Mouse (Mus musculus): ENCODE measurements around the gene Kars. TPM values are rescaled to one million over a fixed set of nuclear protein-coding genes. Genes with fewer than 3 reads are reported as not detected.

The Kars gene
- polyA plus RNA-seq (2015; fragmentation: Illumina TruSeq; extraction: RNeasy Lipid Tissue Mini Kit (QIAGEN cat#74804); ENCODE audit: low read depth, low replicate concordance): 76.7 TPM

DNA sequence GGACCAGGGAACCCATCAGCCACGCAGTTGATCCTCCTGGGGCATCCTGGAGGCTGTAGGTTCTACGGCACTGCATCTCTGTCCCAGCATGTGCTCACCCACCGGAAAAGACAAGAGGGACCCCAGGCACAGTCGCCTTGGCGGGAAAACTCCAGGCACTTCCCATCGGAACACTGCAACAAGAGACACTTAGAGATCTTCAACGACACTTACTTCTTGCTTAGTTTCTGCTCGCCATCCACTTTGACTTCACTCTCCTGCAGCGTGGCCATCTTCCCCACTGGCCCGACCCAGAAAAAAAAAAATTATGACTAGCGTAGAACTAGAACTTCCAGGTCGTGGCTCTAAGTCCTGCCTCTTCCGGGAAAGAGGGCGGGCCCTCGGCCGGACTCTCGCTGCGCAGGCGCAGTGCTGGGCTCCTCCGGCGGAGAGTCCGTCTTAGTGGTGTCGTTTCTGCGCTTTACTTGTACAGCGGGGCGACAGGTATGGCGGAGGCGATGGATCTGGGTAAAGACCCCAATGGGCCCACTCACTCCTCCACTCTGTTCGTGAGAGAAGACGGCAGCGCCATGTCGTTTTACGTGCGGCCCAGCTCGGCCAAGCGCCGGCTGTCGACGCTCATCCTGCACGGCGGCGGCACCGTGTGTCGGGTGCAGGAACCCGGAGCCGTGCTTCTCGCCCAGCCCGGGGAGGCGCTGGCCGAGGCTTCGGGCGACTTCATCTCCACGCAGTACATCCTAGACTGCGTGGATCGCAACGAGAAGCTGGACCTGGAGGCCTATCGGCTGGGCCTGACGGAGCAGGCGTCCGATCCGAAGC is at the start of gene Kars, which contains the start of gene Terf2ip:
Gene Kars, minus strand, starts transcription at position 327 of the 819 bp plus-strand sequence.
Gene Terf2ip, plus strand, starts transcription at position 402 of the 819 bp plus-strand sequence.

GRCm38 (mm10) chr8:112014936-112015335 is 3.8 kb upstream of the Kars start, which contains the start of gene Gm6793:
Gm6793 (minus strand) TSS chr8:112015036.

DNA sequence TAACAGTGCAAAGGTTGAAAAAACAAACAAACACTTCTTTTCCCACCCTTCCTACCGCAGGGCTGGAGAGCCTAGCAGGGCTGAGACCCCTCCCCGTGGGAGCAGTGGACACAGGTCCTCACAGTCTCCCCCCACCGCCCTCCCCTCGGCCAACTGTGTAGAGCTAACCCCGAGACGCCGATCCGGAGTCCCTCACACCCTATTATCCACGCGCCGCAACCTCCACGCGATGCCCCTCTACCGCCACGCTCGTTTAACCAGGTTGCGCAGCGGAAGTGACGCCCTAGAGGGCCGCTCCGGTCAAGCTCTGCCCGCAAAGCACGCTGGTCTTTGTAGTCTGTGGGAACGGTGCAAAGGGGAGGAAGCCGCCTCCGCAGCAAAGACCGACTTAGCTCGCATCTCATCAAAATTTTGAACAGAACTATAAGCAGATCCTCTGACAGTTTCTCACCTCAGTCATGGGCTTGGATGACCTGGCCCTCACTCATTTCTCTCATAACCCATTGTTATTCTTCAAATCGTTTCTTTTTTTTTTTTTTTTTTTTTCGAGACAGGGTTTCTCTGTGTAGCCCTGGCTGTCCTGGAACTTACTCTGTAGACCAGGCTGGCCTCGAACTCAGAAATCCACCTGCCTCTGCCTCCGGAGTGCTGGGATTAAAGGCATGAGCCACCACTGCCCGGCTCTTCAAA is 19.0 kb downstream of the Kars start, which contains the start of gene Adat1:
Gene Adat1, minus strand, starts transcription at position 290 of the 690 bp plus-strand sequence.

Other genes with a start within 250 kb of the Kars start
- gene Cfdp1, start 157.0 kb downstream of the Kars start, polyA plus RNA-seq (2015; fragmentation: Illumina TruSeq; extraction: RNeasy Lipid Tissue Mini Kit (QIAGEN cat#74804); ENCODE audit: low read depth, low replicate concordance): 146 TPM
- gene Tmem170, start 134.6 kb downstream of the Kars start, polyA plus RNA-seq (2015; fragmentation: Illumina TruSeq; extraction: RNeasy Lipid Tissue Mini Kit (QIAGEN cat#74804); ENCODE audit: low read depth, low replicate concordance): 3.3 TPM
- 1.6 TPM for gene Chst5, start 100.9 kb downstream of the Kars start, polyA plus RNA-seq (2015; fragmentation: Illumina TruSeq; extraction: RNeasy Lipid Tissue Mini Kit (QIAGEN cat#74804); ENCODE audit: low read depth, low replicate concordance)
- 10.3 TPM for gene Tmem231, start 77.4 kb downstream of the Kars start, polyA plus RNA-seq (2015; fragmentation: Illumina TruSeq; extraction: RNeasy Lipid Tissue Mini Kit (QIAGEN cat#74804); ENCODE audit: low read depth, low replicate concordance)
- 428 TPM for gene Gabarapl2, start 70.6 kb downstream of the Kars start, polyA plus RNA-seq (2015; fragmentation: Illumina TruSeq; extraction: RNeasy Lipid Tissue Mini Kit (QIAGEN cat#74804); ENCODE audit: low read depth, low replicate concordance)
- gene Adat1, start 19.0 kb downstream of the Kars start, polyA plus RNA-seq (2015; fragmentation: Illumina TruSeq; extraction: RNeasy Lipid Tissue Mini Kit (QIAGEN cat#74804); ENCODE audit: low read depth, low replicate concordance): 7.0 TPM
- 35.9 TPM for gene Terf2ip, start 75 bp upstream of the Kars start, polyA plus RNA-seq (2015; fragmentation: Illumina TruSeq; extraction: RNeasy Lipid Tissue Mini Kit (QIAGEN cat#74804); ENCODE audit: low read depth, low replicate concordance)
- gene Gm6793, start 3.7 kb upstream of the Kars start, polyA plus RNA-seq (2015; fragmentation: Illumina TruSeq; extraction: RNeasy Lipid Tissue Mini Kit (QIAGEN cat#74804); ENCODE audit: low read depth, low replicate concordance): not detected

Measured in brain, adult 10 weeks (tissue).